Mouse (Mus musculus) testis, adult 10 weeks (tissue): ENCODE results near the gene Pdzd4. TPM values are rescaled to one million over a fixed set of nuclear protein-coding genes. Genes with fewer than 3 reads are reported as not detected.

ENCODE experiments used
- polyA plus RNA-seq: library from polyadenylated mRNA; stranded (reverse); fragments of 350-450 nt; fragmentation: Illumina TruSeq; extraction: RNeasy Lipid Tissue Mini Kit (QIAGEN cat#74804); gene quantifications from one replicate; pipeline ENCODE4 v1.2.3, GENCODE M21; 2014; ENCODE audit warnings: low read depth, low replicate concordance

Pdzd4 gene
- polyA plus RNA-seq = 0.14 TPM

DNA sequence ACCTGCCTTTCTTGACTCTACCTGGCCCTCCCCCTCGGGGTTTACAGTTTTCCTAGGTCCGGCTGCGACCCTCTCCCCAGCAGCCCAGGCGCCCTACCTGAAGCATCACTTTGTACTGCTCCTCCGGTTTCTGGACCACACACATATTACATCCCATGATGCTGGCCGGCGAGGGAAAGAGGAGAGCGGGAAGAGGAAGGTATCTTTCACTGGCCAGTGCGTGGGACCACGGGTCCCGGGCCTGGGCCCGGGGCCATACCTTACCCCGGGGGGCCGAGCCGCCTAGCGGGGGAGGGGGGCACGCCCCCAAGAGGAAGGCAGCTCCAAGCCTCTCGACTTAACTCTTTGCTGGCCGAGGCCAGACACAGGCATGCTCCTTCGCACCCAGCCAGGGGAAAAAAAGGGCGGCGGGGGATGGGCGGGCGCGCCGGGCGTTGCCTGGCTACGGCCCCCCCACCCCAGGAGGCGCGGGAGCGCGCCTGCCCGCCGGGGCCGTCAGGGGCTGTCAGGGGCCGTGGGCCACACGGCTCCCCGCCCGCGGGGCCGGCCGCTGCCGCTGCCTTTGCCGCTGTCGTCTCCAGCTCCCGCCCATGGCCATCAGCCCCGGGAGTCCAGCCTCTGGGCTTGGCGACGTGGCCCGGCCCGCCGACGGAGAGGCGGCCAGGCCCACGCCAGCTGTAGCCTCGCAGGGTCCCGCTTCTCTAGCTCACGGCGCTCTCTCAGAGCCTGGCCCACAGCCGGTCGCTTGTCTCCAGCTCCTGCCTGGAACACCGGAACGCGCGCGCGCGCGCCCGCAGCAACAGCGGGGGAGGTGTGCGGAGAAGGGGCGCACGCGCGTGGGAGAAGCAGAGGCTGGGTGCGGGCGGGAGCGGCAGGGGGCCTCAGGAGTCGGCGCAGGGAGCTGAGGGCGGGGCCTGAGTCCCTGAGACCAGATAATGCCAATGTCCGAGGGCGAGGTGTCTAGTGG, at the start of gene Pdzd4:
Pdzd4 (minus strand) TSS at position 785 of the 967 bp plus-strand sequence.

DNA sequence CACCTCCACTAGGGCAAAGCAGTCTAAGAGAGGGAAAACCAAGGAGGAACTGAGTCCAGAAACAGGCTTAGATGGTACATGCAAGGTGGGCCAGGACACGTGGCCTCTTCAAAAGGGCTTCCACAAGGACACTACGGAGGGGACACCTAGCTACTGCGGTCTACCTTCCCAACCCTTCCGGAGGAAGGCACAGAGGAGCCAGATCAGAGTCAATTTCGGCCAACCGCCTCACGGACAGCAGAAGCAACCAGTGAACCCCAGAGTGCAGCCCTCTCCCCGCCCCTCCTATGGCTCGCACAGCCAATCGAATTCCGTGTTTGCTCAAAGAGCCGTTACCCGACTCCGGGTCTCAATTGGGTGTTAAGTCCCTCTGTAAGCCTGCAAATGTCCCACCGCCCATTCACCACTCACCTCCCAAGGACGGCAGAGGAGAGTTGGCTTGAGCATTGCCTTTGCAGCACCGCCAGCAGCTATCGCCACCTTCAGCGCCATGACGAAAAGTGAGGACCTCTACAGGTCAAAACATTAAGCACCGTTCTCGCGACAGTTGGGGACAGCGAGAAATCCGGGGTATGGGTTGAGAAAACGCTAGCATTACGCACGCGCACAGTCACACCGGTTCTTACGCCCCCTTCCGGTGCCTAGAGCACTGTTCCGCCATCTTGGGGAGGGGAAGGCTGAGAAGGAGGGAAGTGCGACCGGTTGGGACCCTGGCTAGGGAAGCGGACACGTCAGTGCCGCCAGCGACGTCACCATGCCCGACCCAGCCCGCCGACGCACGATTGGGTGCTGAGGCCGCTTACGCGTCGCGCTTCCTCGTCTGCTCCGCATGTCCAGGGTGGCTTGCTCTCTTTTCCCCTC, 38.2 kb downstream of the Pdzd4 start, which contains the start of the genes Idh3g and Ssr4:
Idh3g (minus strand) TSS at position 534 of the 861 bp plus-strand sequence.
Ssr4 (plus strand) TSS at position 665 of the 861 bp plus-strand sequence.

DNA sequence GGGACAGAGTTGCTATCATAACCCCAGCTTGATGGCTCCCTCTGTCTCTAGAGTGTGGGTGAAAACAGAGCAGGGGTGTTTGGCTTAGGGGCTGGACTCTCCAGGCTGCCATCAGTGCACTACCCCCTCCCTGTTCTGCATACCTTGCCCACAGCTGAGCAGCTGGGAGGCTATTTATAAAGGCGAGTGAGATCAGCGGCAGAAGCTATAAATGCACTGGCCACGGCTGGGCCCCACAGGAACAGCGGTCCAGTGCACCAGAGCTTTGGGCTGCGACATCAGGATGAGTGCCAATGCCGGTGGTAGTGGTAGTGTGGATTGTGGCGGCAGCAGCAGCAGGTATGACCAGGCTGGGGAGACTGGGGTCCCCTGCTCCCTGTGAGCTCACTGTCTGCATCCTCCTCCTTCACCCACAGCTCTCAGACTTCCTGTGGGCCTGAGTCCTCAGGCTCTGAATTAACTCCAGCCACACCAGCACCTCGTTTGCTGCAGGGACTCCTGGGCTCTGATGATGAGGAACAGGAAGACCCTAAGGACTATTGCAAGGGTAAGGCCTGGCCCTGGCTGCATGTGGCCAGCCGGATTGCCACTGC, 50.5 kb downstream of the Pdzd4 start, which contains the start of gene Srpk3:
Srpk3 (plus strand) TSS at position 238 of the 593 bp plus-strand sequence.

DNA sequence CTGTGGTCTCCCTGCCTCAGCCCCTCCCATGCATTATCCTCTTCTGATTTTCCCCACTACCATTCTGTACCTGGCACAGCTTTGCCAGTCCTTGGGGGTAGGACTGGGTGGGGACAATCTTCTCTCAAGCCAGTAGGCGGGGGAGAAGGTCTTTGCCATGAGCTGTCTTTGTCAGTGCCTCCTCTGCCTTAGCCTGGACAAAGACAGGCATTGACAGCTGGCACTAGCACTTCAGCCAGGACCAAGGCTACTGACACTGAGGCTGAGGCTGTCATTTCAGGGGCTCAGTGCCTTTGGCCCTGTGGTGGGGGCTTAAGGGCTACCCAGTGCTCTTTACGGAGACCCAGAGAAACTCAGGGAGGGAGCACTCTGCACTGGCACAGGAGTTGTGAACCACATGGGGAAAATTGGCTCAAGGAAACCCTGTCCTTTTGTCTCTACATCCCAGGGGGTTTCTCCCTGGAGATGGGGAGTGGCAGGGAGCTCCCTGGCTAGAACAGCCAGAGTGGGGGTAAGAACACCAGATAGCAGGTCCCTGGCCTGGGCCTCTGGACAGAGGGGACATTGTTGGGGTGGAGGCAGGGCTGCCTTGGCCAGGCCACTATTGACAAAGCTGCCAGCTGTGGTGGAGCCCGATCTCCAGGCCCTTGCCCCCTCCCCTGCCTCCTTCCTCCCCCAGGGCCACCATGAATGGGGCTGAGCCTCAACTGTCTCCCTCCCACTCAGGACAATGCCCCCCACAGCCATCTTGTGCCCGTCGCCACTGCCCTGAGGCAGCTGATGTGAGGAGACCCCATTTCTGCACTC, 68.2 kb downstream of the Pdzd4 start, which contains the start of gene Plxnb3:
Plxnb3 (plus strand) TSS at position 757 of the 807 bp plus-strand sequence.

Other genes starting within 250 kb of the Pdzd4 start
- 0.17 TPM for gene Dusp9, start 185.6 kb downstream of the Pdzd4 start, polyA plus RNA-seq
- not detected for gene Pnck, start 164.9 kb downstream of the Pdzd4 start, polyA plus RNA-seq
- gene Slc6a8, start 151.8 kb downstream of the Pdzd4 start, polyA plus RNA-seq = 3.2 TPM
- gene Bcap31, start 108.8 kb downstream of the Pdzd4 start, polyA plus RNA-seq = 26.6 TPM
- 1.8 TPM for gene Abcd1, start 108.4 kb downstream of the Pdzd4 start, polyA plus RNA-seq
- gene Plxnb3, start 67.9 kb downstream of the Pdzd4 start, polyA plus RNA-seq = not detected
- gene Srpk3, start 50.6 kb downstream of the Pdzd4 start, polyA plus RNA-seq = not detected
- 7.8 TPM for gene Idh3g, start 38.1 kb downstream of the Pdzd4 start, polyA plus RNA-seq
- 9.3 TPM for gene Ssr4, start 37.9 kb downstream of the Pdzd4 start, polyA plus RNA-seq
- not detected for gene Avpr2, start 67.1 kb upstream of the Pdzd4 start, polyA plus RNA-seq
- not detected for gene L1cam, start 71.1 kb upstream of the Pdzd4 start, polyA plus RNA-seq
- 0.07 TPM for gene Arhgap4, start 96.9 kb upstream of the Pdzd4 start, polyA plus RNA-seq
- 1.2 TPM for gene Naa10, start 97.0 kb upstream of the Pdzd4 start, polyA plus RNA-seq
- not detected for gene Renbp, start 105.9 kb upstream of the Pdzd4 start, polyA plus RNA-seq
- 10.4 TPM for gene Hcfc1, start 141.4 kb upstream of the Pdzd4 start, polyA plus RNA-seq
- gene Irak1, start 198.9 kb upstream of the Pdzd4 start, polyA plus RNA-seq = 4.5 TPM